Mouse (Mus musculus): ENCODE measurements around the gene Krtap5-2.

- TF ChIP-seq POLR2A (IDR thresholded peaks at IDR 0.05; ENCODE audit: borderline replicate concordance, low read depth, low read length): no peak
- no peak for TF ChIP-seq CTCF (IDR thresholded peaks at IDR 0.05; ENCODE audit: low read depth, low read length)
These were observed 6.0 kb downstream of the Krtap5-2 start for GRCm38 (mm10) chr7:142169836-142170235.
